Mouse (Mus musculus): ENCODE results near the gene Stip1. TPM values are rescaled to one million over a fixed set of nuclear protein-coding genes. Genes with fewer than 3 reads are reported as not detected.

Gene Stip1
- total RNA-seq, 2 experiments from 2014 or later = 211 to 217 TPM

- DNase-seq (ENCODE audit: low spot score in 2 of 2) = peak; percentile 50 to 67
These were observed 52.5 kb downstream of the Stip1 start, which contains the start of gene Vegfb for GRCm38 (mm10) chr19:6987061-6987903. Gene Vegfb, minus strand, starts transcription at chr19:6987651.

- no peak for DNase-seq (ENCODE audit: low spot score in 2 of 2)
These were observed 53.6 kb downstream of the Stip1 start for GRCm38 (mm10) chr19:6985951-6986708.

- no peak for DNase-seq (ENCODE audit: low spot score in 2 of 2)
These were observed 54.5 kb downstream of the Stip1 start for GRCm38 (mm10) chr19:6985300-6985699.

GRCm38 (mm10) chr19:6983621-6984020 lies 56.1 kb downstream of the Stip1 start:
- no peak for DNase-seq (ENCODE audit: low spot score in 2 of 2)

GRCm38 (mm10) chr19:6981465-6981864 lies 58.3 kb downstream of the Stip1 start:
- no peak for DNase-seq (ENCODE audit: low spot score in 2 of 2)

GRCm38 (mm10) chr19:6980381-6981093 lies 59.2 kb downstream of the Stip1 start, which contains the start of gene Fkbp2:
Gene Fkbp2, minus strand, starts transcription at chr19:6980501.
- peak; percentile 98 to 99 for DNase-seq (ENCODE audit: low spot score in 2 of 2)

GRCm38 (mm10) chr19:6979486-6980380 lies 60.0 kb downstream of the Stip1 start:
- DNase-seq (ENCODE audit: low spot score in 2 of 2) = peak; percentile 99

- peak; percentile 37 to 55 for DNase-seq (ENCODE audit: low spot score in 2 of 2)
These were observed 60.7 kb downstream of the Stip1 start for GRCm38 (mm10) chr19:6979001-6979479.

GRCm38 (mm10) chr19:6978639-6978974 lies 61.2 kb downstream of the Stip1 start:
- DNase-seq (ENCODE audit: low spot score in 2 of 2) = no peak

- DNase-seq (ENCODE audit: low spot score in 2 of 2) = no peak
These were observed 61.8 kb downstream of the Stip1 start for GRCm38 (mm10) chr19:6977759-6978638.

GRCm38 (mm10) chr19:6975537-6976521 lies 63.9 kb downstream of the Stip1 start, which contains the start of gene Plcb3:
Gene Plcb3, minus strand, starts transcription at chr19:6976470.
- peak; percentile 37 to 41 for DNase-seq (ENCODE audit: low spot score in 2 of 2)

GRCm38 (mm10) chr19:6974211-6975205 lies 65.3 kb downstream of the Stip1 start, which contains the start of gene Ppp1r14b:
Gene Ppp1r14b, plus strand, starts transcription at chr19:6974968.
- peak; percentile 70 to 77 for DNase-seq (ENCODE audit: low spot score in 2 of 2)

- DNase-seq (ENCODE audit: low spot score in 2 of 2) = no peak
These were observed 66.1 kb downstream of the Stip1 start for GRCm38 (mm10) chr19:6973581-6974190.

GRCm38 (mm10) chr19:6972247-6972917 lies 67.4 kb downstream of the Stip1 start:
- no peak for DNase-seq (ENCODE audit: low spot score in 2 of 2)

GRCm38 (mm10) chr19:6971644-6972043 lies 68.1 kb downstream of the Stip1 start:
- no peak for DNase-seq (ENCODE audit: low spot score in 2 of 2)

All from left cerebral cortex, adult 18-20 months (tissue).